Mouse (Mus musculus) gastrocnemius, postnatal 14 days (tissue): Measurements from ENCODE around the gene Nmnat3. TPM values are rescaled to one million over a fixed set of nuclear protein-coding genes. Genes with fewer than 3 reads are reported as not detected.
A peak's percentile ranks its signal among the peaks of the same experiment; 100 is the strongest.

Source experiments
- DNase-seq: peaks from one replicate; pipeline ENCODE4 v3.0.0; 2021; ENCODE audit warnings: mixed read lengths
- intact Hi-C: fragments of 180-260 bp; cut with DNase I; formaldehyde crosslinking; loops from one replicate; pipeline ENCODE4 v1.15.1; 2025; ENCODE audit warnings: low total_unique reads
- total RNA-seq, 2 experiments: library from RNA; stranded (reverse); gene quantifications; 2 replicates each; pipeline ENCODE4 v1.2.3; 2021

The Nmnat3 gene
- total RNA-seq, 2 experiments from 2014 or later = 11.5 to 11.7 TPM

- DNase-seq = no peak
- intact Hi-C loops = no loop called here
Measured at GRCm38 (mm10) chr9:98401611-98402010, 114.4 kb downstream of the Nmnat3 start.

- intact Hi-C loops = no loop called here
- no peak for DNase-seq
Measured at GRCm38 (mm10) chr9:98407771-98408170, 120.5 kb downstream of the Nmnat3 start.

- DNase-seq = peak; percentile 73
- intact Hi-C loops = no loop called here
Measured at GRCm38 (mm10) chr9:98409137-98409536, 121.9 kb downstream of the Nmnat3 start.

GRCm38 (mm10) chr9:98415427-98415826 lies 128.2 kb downstream of the Nmnat3 start:
- no peak for DNase-seq
- intact Hi-C loops = no loop called here

GRCm38 (mm10) chr9:98417919-98418318 lies 130.7 kb downstream of the Nmnat3 start:
- intact Hi-C loops = no loop called here

GRCm38 (mm10) chr9:98418346-98418745 lies 131.1 kb downstream of the Nmnat3 start:
- intact Hi-C loops = no loop called here
- DNase-seq = no peak

More at GRCm38 (mm10) chr9:98417919-98418318, 130.7 kb downstream of the Nmnat3 start:
- no peak for DNase-seq

GRCm38 (mm10) chr9:98420666-98421065 lies 133.4 kb downstream of the Nmnat3 start:
- DNase-seq = no peak
- intact Hi-C loops = loop anchor here (5.0 kb wide), 1 partner anchor 117 kb away; no protein-coding TSS in a partner anchor

- DNase-seq = no peak
- intact Hi-C loops = loop anchor here (5.0 kb wide), 1 partner anchor 115 kb away; no protein-coding TSS in a partner anchor
Measured at GRCm38 (mm10) chr9:98421903-98422302, 134.7 kb downstream of the Nmnat3 start.

- no peak for DNase-seq
- intact Hi-C loops = loop anchor here (5.0 kb wide), 1 partner anchor 115 kb away; no protein-coding TSS in a partner anchor
Measured at GRCm38 (mm10) chr9:98422656-98423055, 135.4 kb downstream of the Nmnat3 start, which contains the start of gene Rbp1. Rbp1 (plus strand) TSS chr9:98422961.

- DNase-seq = no peak
- intact Hi-C loops = loop anchor here (5.0 kb wide), 1 partner anchor 114 kb away; no protein-coding TSS in a partner anchor
Measured at GRCm38 (mm10) chr9:98423691-98424090, 136.5 kb downstream of the Nmnat3 start.

- no peak for DNase-seq
- intact Hi-C loops = loop anchor here (5.0 kb wide), 1 partner anchor 113 kb away; no protein-coding TSS in a partner anchor
Measured at GRCm38 (mm10) chr9:98424291-98424690, 137.1 kb downstream of the Nmnat3 start.

GRCm38 (mm10) chr9:98424725-98425210 lies 137.5 kb downstream of the Nmnat3 start:
- intact Hi-C loops = loop anchor here (5.0 kb wide), 1 partner anchor 113 kb away; no protein-coding TSS in a partner anchor
- peak; percentile 58 for DNase-seq

- no peak for DNase-seq
- intact Hi-C loops = no loop called here
Measured at GRCm38 (mm10) chr9:98425351-98425880, 138.2 kb downstream of the Nmnat3 start.

GRCm38 (mm10) chr9:98427906-98428517 lies 140.8 kb downstream of the Nmnat3 start:
- intact Hi-C loops = no loop called here
- DNase-seq = no peak

GRCm38 (mm10) chr9:98428783-98429182 lies 141.5 kb downstream of the Nmnat3 start:
- intact Hi-C loops = no loop called here

GRCm38 (mm10) chr9:98429806-98430205 lies 142.6 kb downstream of the Nmnat3 start:
- peak; percentile 21 for DNase-seq
- intact Hi-C loops = no loop called here

More at GRCm38 (mm10) chr9:98428783-98429182, 141.5 kb downstream of the Nmnat3 start:
- no peak for DNase-seq

- DNase-seq = no peak
- intact Hi-C loops = no loop called here
Measured at GRCm38 (mm10) chr9:98430528-98430927, 143.3 kb downstream of the Nmnat3 start.

- DNase-seq = no peak
- intact Hi-C loops = no loop called here
Measured at GRCm38 (mm10) chr9:98433021-98433420, 145.8 kb downstream of the Nmnat3 start.

- intact Hi-C loops = no loop called here
- DNase-seq = no peak
Measured at GRCm38 (mm10) chr9:98433956-98434588, 146.8 kb downstream of the Nmnat3 start.

GRCm38 (mm10) chr9:98437819-98438218 lies 150.6 kb downstream of the Nmnat3 start:
- no peak for DNase-seq
- intact Hi-C loops = no loop called here
